Mouse (Mus musculus) embryo, embryonic 11.5 days (tissue): ENCODE measurements around the gene Vwa7.
"Not testable (repeated sequence)": the region's sequence is repeated elsewhere in the genome, so short reads cannot be mapped to it uniquely, and the experiment has no call there.

ENCODE experiments used
- DNase-seq: peaks from one replicate; pipeline ENCODE4 v3.0.0-alpha.2; 2012; ENCODE audit warnings: low read depth, low spot score

Gene Vwa7

DNA sequence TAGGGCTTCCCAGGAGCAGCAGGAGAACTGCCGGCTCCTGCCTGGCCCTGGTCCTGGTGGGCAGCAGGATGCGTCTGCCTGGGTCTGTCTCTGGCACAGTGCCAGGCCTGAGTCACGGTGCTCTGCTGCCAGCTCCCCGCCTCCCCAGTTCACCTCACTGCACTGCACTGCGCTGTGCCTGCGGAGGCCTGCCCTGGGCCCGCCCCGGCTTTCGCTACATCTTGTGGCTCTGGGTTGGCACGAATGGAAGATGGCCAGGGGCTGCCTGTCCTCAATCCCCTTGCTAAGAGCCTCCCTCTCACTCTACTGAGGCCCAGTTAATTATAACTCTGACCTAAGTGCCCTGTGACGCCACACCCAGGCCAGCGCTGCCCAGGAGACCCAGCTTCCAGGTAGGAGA is at the start of gene Vwa7:
Vwa7 (plus strand) TSS at position 204 of the 400 bp plus-strand sequence.
- DNase-seq = no peak

DNA sequence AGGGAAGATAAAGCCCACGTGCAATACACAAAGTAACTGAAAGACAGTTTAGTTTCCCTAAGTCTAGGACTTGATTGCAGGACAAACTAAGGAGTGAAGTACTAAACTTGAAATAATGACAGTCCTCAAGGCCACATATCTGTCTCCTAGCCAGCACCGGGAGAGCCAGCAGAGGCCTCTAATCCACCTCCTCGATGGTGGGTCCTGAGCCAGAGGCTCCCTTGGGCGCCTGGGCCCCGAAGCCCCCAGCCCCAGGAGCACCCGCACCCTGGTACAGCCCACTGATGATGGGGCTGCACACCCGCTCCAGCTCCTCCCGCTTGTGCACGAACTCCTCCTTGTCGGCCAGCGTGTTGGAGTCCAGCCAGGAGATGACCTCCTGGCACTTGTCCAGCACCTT is 46.6 kb upstream of the Vwa7 start, which contains the start of gene Gm20481:
Gm20481 (plus strand) TSS at position 91 of the 400 bp plus-strand sequence.
- DNase-seq = not testable (repeated sequence)

DNA sequence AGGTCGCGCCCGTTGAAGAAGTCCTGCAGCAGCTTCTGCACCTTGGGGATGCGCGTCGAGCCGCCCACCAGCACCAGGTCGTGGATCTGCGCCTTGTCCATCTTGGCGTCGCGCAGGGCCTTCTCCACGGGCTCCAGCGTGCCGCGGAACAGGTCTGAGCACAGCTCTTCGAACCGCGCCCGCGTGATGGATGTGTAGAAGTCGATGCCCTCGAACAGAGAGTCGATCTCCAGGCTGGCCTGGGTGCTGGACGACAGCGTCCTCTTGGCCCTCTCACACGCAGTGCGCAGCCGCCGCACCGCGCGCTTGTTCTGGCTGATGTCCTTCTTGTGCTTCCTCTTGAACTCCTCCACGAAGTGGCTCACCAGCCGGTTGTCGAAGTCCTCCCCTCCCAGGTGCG is 45.5 kb upstream of the Vwa7 start:
- DNase-seq = not testable (repeated sequence)

DNA sequence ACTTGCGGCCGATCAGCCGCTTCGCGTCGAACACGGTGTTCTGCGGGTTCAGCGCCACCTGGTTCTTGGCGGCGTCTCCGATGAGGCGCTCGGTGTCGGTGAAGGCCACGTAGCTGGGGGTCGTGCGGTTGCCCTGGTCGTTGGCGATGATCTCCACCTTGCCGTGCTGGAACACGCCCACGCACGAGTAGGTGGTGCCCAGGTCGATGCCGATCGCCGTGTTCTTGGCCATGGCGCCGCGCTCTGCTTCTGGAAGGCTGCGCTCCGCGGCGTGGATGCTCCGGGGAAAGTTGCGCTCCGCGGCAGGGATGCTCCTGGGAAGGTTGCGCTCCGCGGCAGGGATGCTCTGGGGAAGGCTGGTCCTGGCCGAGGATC is 44.7 kb upstream of the Vwa7 start:
- not testable (repeated sequence) for DNase-seq

DNA sequence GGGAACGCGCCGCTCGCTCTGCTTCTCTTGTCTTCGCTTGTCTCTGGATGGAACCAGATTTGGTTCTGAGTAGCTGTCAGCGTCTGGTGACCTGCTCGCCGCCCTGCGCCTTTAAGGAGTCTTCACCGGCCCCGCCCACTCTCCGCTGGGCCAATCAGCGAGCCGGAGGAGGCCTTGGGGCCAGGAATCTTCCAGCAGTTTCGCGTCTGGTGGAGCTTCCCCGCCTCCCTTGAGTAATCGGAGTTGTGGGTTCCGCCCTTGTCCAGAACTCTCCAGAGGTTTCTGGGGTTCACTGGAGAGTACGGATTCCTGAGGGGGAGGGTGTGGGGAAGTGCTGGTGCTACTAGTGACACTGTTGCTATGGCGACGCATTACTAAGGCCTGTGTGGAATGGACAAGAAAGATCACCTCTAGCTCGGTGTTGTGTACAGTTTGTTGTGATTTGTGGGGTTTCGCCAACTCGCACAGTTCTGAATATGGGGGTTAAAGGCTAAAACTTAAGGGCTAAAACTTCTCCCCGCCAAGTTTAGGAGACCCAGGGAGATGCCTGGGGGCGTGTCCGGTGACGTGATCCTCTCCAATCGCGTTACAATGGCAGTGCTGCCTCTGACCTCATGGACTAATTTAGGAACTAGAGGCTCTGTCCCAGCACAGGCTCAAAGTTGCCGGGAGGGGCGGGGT is 44.2 kb upstream of the Vwa7 start, which contains the start of the genes Hspa1a and Hspa1l:
Hspa1a (minus strand) TSS at position 88 of the 681 bp plus-strand sequence.
Hspa1l (plus strand) TSS at position 635 of the 681 bp plus-strand sequence.
- peak; percentile 46 for DNase-seq

DNA sequence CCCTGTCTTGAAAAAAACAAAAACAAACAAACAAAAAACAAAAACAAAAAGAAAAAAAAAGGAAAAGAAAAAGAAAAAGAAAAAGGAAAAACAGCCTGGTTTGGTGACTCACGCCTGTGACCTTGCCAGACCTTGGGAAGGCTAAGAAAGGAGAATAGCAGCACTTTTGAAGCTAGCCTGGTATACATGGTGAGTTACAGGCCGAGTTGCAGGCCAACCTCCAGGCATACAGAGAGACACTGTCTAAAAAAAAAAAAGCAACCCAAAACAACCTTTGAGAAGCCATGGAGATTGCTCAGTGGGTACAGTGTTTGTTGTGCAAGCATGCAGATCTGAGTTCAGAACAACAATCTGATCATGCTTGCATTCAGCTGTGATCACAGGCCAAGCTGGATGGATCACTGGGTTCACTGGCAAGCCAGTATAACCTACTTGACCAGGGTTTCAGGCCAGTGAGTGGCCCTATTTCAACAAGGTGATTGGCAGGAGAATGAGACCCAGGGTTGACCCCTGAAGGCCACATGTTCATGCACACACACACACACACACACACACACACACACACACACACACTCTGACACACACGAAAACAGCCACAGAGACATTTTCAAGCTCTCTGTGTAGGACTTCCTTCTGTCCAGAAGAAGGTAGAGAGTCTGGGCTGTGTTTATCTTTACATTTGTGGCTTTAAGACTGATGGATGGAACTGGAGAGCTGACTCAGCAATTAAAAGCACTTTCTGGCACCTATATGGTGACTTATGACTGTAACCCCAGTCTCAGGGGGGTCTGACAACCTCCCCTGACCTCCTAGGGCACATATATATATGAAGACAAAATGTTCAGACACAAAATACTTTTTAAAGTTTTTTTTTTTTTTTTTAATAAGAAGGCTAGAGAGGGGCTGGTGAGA is 40.5 kb upstream of the Vwa7 start:
- DNase-seq = no peak

DNA sequence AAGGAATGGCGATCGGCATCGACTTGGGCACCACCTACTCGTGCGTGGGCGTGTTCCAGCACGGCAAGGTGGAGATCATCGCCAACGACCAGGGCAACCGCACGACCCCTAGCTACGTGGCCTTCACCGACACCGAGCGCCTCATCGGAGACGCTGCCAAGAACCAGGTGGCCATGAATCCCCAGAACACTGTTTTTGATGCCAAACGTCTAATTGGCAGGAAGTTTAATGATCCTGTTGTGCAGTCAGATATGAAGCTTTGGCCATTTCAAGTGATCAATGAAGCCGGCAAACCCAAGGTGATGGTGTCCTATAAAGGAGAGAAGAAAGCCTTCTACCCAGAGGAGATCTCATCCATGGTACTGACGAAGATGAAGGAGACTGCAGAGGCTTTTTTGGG is 39.4 kb upstream of the Vwa7 start:
- DNase-seq = no peak

DNA sequence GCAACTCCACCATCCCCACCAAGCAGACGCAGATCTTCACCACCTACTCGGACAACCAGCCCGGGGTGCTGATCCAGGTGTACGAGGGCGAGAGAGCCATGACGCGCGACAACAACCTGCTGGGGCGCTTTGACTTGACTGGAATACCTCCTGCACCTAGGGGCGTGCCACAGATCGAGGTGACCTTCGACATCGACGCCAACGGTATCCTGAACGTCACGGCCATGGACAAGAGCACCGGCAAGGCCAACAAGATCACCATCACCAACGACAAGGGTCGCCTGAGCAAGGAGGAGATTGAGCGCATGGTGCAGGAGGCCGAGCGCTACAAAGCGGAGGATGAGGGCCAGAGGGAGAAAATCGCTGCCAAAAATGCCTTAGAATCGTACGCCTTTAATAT is 38.1 kb upstream of the Vwa7 start:
- no peak for DNase-seq

DNA sequence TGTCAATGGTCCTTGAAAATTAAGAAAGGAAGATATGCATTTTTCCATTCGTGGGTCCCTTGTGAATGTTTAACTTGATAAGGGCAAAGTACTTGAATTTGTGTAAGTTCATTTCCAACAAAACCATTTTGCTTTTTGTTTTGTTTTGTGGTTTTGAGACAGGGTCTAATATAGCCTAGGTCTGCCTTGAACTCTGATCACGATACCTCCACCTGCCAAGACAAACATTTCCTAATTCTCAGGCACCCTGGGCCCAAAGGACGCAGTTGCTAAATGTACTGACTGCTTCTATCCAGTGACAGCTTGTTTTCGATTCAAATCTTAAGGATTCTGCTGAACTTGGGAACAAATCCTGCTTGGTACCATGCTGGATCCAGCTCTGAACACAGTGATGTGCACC is 36.7 kb upstream of the Vwa7 start:
- no peak for DNase-seq

DNA sequence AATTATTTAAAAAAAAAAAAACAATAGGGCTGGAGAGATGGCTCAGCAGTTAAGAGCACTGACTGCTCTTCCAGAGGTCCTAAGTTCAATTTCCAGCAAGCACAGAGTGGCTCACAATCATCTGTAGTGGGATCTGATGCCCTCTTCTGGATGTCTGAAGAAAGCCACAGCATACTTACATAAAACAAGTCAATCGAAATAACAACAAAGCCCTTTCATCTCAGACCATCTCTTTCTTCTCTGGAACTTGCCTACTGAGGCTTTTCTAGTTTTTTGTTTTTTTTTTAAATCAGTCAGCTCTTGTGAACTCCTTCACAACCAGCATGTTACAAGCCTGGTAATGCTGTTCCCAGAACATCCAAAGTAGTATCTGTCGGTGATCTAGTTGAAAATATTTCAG is 35.7 kb upstream of the Vwa7 start:
- no peak for DNase-seq

DNA sequence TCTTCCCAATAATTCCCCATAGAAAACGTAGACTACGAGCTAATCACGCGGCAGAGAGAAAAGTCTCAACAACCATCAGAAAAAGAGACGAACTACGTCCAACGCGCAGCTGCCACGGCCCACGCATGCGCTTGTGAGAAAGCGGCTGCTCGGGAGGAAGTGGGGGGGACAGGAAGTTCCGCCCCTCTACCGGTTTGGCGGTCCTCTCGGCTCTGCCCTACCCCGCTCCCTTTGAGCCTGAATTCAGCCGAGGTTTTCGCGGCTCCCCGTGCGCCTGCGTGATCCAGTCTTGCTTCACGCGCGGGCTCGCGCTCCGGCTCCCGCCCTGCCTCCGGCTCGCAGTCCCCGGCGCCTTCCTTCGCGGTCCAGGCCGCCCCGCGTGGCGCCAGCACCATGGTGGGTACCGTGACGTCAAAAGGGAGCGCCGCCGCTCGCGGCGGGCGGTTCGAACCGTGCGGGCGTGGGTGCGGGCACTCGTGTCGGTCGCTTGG is 34.6 kb upstream of the Vwa7 start, which contains the start of gene Lsm2:
Lsm2 (plus strand) TSS at position 173 of the 491 bp plus-strand sequence.
- DNase-seq = peak; percentile 87

DNA sequence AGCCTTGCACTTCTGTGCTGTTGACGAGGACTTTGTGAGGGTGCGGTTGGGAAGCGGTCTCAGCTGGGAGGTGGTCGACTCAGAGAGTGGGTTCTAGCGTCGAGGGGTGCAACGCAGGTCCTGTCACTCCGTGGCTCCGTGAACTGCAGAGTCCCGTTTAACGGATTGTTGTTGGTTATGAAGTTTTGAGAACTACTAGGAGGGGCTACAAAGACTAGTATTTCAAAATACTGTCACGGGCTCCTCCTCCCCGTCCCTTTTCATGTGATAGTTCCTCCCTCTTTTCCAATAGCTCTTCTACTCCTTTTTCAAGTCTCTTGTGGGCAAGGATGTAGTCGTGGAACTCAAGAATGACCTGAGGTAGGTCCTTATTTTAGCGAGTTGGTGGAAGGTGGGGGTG is 34.1 kb upstream of the Vwa7 start:
- DNase-seq = no peak

DNA sequence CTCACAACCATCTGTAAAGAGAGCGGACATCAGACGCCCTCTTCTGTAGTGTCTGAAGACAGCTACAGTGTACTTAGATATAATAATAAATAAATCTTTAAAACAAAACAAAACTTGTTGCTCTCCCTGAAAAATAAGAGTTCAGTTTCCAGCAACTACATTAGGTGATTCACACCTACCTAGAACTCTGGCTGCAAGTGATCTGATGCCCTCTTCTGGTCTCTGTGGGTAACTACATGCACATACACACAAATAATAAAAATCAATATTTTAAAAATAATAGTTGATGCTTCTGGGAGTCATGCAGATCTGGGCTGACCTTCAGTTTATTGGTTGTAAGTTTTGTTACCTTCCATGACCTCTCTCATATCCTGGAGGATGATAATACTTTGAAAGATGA is 32.2 kb upstream of the Vwa7 start:
- DNase-seq = no peak

DNA sequence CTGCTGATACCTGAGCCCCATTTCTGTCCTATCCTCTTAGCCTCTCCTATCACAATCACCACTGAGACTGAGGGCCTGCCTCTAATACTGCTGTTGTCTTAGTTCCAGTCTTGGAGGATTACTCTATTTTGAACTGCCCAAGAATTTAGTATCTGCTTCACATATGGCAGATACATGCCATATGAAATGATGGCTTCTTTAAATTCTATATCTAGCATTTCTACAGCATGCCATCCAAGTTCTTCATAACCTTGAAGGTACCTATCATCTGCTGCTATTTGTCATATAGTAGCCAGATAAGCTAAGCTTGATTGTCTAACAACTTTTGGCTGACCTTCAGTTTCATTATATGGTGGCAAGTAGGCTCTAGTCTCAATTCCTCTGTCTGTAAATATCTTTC is 21.6 kb upstream of the Vwa7 start:
- no peak for DNase-seq

DNA sequence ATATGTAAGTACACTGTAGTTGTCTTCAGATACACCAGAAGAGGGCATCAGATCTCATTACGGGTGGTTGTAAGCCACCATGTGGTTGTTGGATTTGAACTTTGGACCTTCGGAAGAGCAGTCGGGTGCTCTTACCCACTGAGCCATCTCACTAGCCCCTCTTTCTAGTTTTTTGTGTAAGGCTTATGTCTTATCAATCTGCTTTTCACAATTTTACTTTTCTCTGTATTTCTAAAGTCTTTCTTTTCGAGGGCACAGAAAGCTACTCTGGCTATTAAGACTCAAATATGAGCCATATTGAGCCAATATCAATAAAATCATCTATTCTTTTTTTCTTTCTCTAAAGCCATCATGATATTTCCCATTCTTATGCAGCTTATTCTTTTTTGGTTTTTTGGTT is 21.2 kb upstream of the Vwa7 start:
- DNase-seq = not testable (repeated sequence)

DNA sequence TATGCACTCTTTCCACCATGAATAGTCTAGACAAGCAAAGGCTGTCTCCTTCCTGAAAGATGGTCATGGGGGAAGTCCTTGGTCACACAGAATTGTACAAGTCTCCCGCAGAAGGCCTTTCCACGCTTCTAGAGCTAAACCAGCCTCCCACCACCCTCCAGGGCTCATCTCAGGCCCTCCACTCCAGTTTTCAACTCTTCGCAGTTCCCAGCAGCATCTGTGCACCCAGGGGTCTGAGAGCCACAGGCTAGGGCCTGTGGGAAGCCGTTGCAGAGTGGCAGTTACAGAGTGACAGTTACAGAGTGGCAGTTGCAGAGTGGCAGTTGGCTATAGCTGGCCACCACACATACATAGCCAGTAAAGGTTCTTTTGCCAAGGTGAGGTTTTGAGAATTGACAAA is 20.5 kb upstream of the Vwa7 start:
- not testable (repeated sequence) for DNase-seq

DNA sequence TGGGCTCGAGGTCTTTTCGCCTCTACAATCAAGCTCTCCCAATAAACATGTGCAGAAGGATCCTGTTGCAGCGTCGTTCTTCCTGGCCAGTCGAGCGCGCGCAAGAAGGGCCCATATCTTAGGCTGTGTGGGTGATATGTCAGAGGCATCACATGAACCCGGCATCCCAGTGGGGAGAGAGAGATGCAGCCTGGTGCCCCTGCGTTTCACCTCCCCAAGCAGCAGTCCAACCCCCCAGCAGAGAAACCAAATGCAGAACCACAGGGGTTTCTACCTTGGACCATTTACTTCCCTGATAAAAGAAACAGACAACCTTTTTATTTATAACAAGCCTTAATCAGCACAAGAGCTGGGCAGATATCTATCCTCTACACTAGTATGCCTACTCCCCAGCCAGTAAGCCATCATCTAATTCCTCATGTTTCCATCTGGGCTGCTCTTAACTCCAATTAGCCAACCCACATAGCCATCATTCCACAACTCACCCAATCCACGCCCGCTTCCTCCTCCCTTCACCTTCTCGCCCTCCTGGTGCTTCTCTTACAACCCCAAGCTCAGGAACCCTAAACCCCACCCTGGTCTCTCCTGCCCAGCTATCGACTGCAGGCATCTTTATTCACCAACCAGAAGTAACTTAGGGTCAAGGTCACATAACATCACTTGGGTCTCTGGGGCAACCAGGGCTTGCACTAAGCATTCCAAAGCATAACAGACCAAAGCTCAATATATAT is 19.8 kb upstream of the Vwa7 start:
- DNase-seq = no peak

DNA sequence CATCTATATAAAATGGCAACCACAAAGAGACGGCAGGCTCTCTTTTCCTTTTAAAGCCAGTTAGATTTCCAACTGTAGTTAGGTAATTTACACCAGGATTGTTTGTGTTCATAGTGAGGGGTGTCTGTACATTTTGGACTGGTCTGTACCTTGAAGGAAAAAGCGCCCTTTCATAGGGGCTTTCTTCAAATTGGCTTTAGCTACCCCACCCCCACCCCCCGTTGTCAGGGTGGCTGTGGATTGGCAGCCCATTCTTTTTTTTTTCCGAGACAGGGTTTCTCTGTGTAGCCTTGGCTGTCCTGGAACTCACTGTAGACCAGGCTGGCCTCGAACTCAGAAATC is 19.3 kb upstream of the Vwa7 start:
- DNase-seq = no peak

DNA sequence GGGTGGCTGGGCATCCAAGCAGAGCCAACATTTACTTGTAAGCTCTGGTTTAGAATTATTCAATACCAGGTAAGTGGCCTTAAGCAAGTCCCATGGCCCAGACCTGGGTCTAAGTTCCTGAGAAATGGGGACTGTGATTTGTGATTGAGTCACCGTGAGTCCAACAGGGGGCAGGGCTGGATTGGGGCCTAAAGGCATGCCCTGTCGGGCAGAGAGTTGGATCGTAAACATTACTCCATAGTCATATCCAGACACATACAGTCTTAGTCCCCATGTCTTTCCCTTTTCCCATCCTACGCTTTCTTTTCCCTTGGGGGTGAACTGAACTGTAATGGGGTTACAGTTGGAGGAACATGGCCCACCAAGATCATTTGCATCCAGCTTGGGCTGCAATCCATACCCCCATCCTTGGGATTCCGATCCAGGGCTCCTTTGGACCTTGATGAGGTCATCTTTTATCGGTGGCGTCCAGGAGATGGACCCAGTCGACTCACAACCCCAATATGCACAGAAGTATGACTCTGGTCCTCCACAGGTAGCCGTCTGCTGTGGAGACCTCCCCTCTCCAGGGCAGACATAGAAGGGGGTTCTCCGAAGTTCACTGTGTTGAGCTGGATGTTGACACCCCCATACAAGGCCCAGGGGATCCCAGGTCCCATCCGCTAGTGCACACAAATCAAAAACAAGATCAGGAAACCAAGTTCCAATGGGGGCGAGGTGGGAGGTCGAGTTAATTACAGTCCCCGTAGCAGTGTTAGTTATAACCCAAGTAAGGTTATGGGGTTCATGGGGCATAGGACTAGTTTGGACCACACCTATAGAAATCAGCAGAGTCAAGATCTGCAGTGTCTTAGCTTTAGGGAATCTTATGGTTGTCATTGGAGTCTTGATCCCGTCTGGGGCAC is 17.6 kb upstream of the Vwa7 start:
- DNase-seq = no peak

DNA sequence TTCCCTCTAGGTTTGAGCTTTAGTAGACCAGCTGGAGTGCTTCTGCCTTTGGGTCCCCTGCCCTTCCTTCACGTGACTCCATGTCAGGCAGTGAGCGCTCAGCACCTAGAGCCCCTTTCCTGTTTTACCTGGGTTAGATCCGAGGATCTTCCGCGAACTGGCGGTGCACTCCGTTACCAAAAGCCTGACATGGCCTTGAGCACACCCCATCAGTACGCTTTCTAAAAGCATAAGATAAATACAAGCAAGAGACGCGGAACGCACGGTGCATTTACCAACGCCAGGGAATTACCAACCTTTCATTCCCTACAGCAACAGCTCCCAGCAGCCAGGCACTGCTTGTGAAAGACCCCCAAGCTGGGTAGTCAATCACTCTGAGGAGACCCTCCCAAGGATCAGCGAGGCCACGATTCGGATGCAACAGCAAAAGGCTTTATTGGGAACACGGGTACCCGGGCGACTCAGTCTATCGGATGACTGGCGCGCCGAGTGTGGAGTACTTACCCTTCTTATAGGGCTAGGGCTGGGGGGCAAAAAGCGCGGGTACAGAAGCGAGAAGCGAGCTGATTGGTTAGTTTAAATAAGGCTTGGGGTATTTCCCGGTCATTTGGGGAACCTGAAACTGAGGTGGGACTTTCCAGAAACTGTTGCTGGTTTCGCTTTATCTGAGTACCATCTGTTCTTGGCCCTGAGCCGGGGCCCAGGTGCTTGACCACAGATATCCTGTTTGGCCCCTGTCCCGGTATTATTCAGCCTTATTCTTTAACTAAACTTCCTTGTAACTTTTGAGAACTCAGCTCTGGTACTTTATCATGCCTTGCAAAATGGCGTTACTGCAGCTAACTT is 16.3 kb upstream of the Vwa7 start:
- not testable (repeated sequence) for DNase-seq
